Mouse (Mus musculus): ENCODE measurements around the gene Slc16a12. TPM values are rescaled to one million over a fixed set of nuclear protein-coding genes. Genes with fewer than 3 reads are reported as not detected.

The Slc16a12 gene
- polyA plus RNA-seq, 1 experiment from 2014 or later = 10.6 TPM

- Histone ChIP-seq H3K9me3 (replicated peaks; ENCODE audit: control insufficient read depth, low read length) (no peaks in the 10 kb centered on the region), H3K36me3 (ENCODE audit: control insufficient read depth, insufficient read depth) (no peaks in the 10 kb centered on the region), H3K4me1 (ENCODE audit: control insufficient read depth, insufficient read depth, low read length) (no peaks in the 10 kb centered on the region), H3K9ac (ENCODE audit: low read length) (no peak overlapping the region), H3K4me2 (ENCODE audit: low read depth, low read length) (no peak overlapping the region), H3K27ac (ENCODE audit: low read length) (no peak overlapping the region), H3K4me3 (ENCODE audit: low read length) (no peak overlapping the region), H3K27me3 (ENCODE audit: control insufficient read depth, insufficient read depth, low read length) (no peaks in the 10 kb centered on the region)
- no peak for ATAC-seq (replicated peaks; ENCODE audit: extremely low read depth, insufficient read depth, low FRiP score)
These were observed 27.0 kb downstream of the Slc16a12 start for GRCm38 (mm10) chr19:34720130-34720529.

- 88% methylated on average over 5 of the region's 5 CpGs for WGBS
- no peaks in the 10 kb centered on the region for H3K4me1 ChIP-seq (ENCODE audit: control insufficient read depth, insufficient read depth, low read length)
- no peaks in the 10 kb centered on the region for H3K9me3 ChIP-seq (replicated peaks; ENCODE audit: control insufficient read depth, low read length)
- no peak overlapping the region for H3K4me3 ChIP-seq (ENCODE audit: low read length)
- no peak overlapping the region for H3K27ac ChIP-seq (ENCODE audit: low read length)
- H3K36me3 ChIP-seq (ENCODE audit: control insufficient read depth, insufficient read depth) = no peaks in the 10 kb centered on the region
- H3K4me2 ChIP-seq (ENCODE audit: low read depth, low read length) = no peak overlapping the region
- no peak for ATAC-seq (replicated peaks; ENCODE audit: extremely low read depth, insufficient read depth, low FRiP score)
- no peaks in the 10 kb centered on the region for H3K27me3 ChIP-seq (ENCODE audit: control insufficient read depth, insufficient read depth, low read length)
- no peak overlapping the region for H3K9ac ChIP-seq (ENCODE audit: low read length)
These were observed 28.1 kb downstream of the Slc16a12 start for GRCm38 (mm10) chr19:34718963-34719362.

GRCm38 (mm10) chr19:34718478-34718877 is 28.6 kb downstream of the Slc16a12 start:
- no peaks in the 10 kb centered on the region for H3K9me3 ChIP-seq (replicated peaks; ENCODE audit: control insufficient read depth, low read length)
- H3K4me3 ChIP-seq (ENCODE audit: low read length) = no peak overlapping the region
- no peak overlapping the region for H3K4me2 ChIP-seq (ENCODE audit: low read depth, low read length)
- no peaks in the 10 kb centered on the region for H3K4me1 ChIP-seq (ENCODE audit: control insufficient read depth, insufficient read depth, low read length)
- H3K27ac ChIP-seq (ENCODE audit: low read length) = no peak overlapping the region
- ATAC-seq (replicated peaks; ENCODE audit: extremely low read depth, insufficient read depth, low FRiP score) = no peak
- no peaks in the 10 kb centered on the region for H3K27me3 ChIP-seq (ENCODE audit: control insufficient read depth, insufficient read depth, low read length)
- WGBS = 55% methylated on average over 2 of the region's 2 CpGs
- H3K36me3 ChIP-seq (ENCODE audit: control insufficient read depth, insufficient read depth) = no peaks in the 10 kb centered on the region
- H3K9ac ChIP-seq (ENCODE audit: low read length) = no peak overlapping the region

GRCm38 (mm10) chr19:34715895-34716294 is 31.2 kb downstream of the Slc16a12 start:
- Histone ChIP-seq H3K9me3 (replicated peaks; ENCODE audit: control insufficient read depth, low read length) (no peaks in the 10 kb centered on the region), H3K4me1 (ENCODE audit: control insufficient read depth, insufficient read depth, low read length) (no peaks in the 10 kb centered on the region), H3K4me2 (ENCODE audit: low read depth, low read length) (no peak overlapping the region), H3K27ac (ENCODE audit: low read length) (no peak overlapping the region), H3K27me3 (ENCODE audit: control insufficient read depth, insufficient read depth, low read length) (no peaks in the 10 kb centered on the region), H3K36me3 (ENCODE audit: control insufficient read depth, insufficient read depth) (no peaks in the 10 kb centered on the region), H3K4me3 (ENCODE audit: low read length) (no peak overlapping the region), H3K9ac (ENCODE audit: low read length) (no peak overlapping the region)
- WGBS = 70% methylated on average over 1 of the region's 1 CpGs
- no peak for ATAC-seq (replicated peaks; ENCODE audit: extremely low read depth, insufficient read depth, low FRiP score)

- H3K9ac ChIP-seq (ENCODE audit: low read length) = no peak overlapping the region
- H3K27me3 ChIP-seq (ENCODE audit: control insufficient read depth, insufficient read depth, low read length) = no peaks in the 10 kb centered on the region
- H3K4me2 ChIP-seq (ENCODE audit: low read depth, low read length) = no peak overlapping the region
- H3K27ac ChIP-seq (ENCODE audit: low read length) = no peak overlapping the region
- 77% methylated on average over 5 of the region's 5 CpGs for WGBS
- H3K4me1 ChIP-seq (ENCODE audit: control insufficient read depth, insufficient read depth, low read length) = no peaks in the 10 kb centered on the region
- ATAC-seq (replicated peaks; ENCODE audit: extremely low read depth, insufficient read depth, low FRiP score) = no peak
- H3K36me3 ChIP-seq (ENCODE audit: control insufficient read depth, insufficient read depth) = no peaks in the 10 kb centered on the region
- H3K9me3 ChIP-seq (replicated peaks; ENCODE audit: control insufficient read depth, low read length) = no peaks in the 10 kb centered on the region
- no peak overlapping the region for H3K4me3 ChIP-seq (ENCODE audit: low read length)
These were observed 32.8 kb downstream of the Slc16a12 start for GRCm38 (mm10) chr19:34714250-34714666.

GRCm38 (mm10) chr19:34712050-34712449 is 35.0 kb downstream of the Slc16a12 start:
- WGBS = 65% methylated on average over 2 of the region's 2 CpGs
- Histone ChIP-seq H3K36me3 (ENCODE audit: control insufficient read depth, insufficient read depth) (no peaks in the 10 kb centered on the region), H3K4me2 (ENCODE audit: low read depth, low read length) (no peak overlapping the region), H3K27me3 (ENCODE audit: control insufficient read depth, insufficient read depth, low read length) (no peaks in the 10 kb centered on the region), H3K4me3 (ENCODE audit: low read length) (no peak overlapping the region), H3K27ac (ENCODE audit: low read length) (no peak overlapping the region), H3K4me1 (ENCODE audit: control insufficient read depth, insufficient read depth, low read length) (no peaks in the 10 kb centered on the region), H3K9me3 (replicated peaks; ENCODE audit: control insufficient read depth, low read length) (no peaks in the 10 kb centered on the region), H3K9ac (ENCODE audit: low read length) (no peak overlapping the region)
- no peak for ATAC-seq (replicated peaks; ENCODE audit: extremely low read depth, insufficient read depth, low FRiP score)

- no peak for ATAC-seq (replicated peaks; ENCODE audit: extremely low read depth, insufficient read depth, low FRiP score)
- no peak overlapping the region for H3K9ac ChIP-seq (ENCODE audit: low read length)
- no peaks in the 10 kb centered on the region for H3K27me3 ChIP-seq (ENCODE audit: control insufficient read depth, insufficient read depth, low read length)
- peaks cover 5% of the 10 kb centered on the region; the same call in 1 of the 2 replicates for H3K4me1 ChIP-seq (ENCODE audit: control insufficient read depth, insufficient read depth, low read length)
- no peak overlapping the region for H3K4me2 ChIP-seq (ENCODE audit: low read depth, low read length)
- no peak overlapping the region for H3K4me3 ChIP-seq (ENCODE audit: low read length)
- WGBS = 83% methylated on average over 2 of the region's 2 CpGs
- no peaks in the 10 kb centered on the region for H3K36me3 ChIP-seq (ENCODE audit: control insufficient read depth, insufficient read depth)
- no peak overlapping the region for H3K27ac ChIP-seq (ENCODE audit: low read length)
- H3K9me3 ChIP-seq (replicated peaks; ENCODE audit: control insufficient read depth, low read length) = no peaks in the 10 kb centered on the region
These were observed 38.9 kb downstream of the Slc16a12 start for GRCm38 (mm10) chr19:34708221-34708620.

GRCm38 (mm10) chr19:34707571-34707970 is 39.5 kb downstream of the Slc16a12 start:
- no peaks in the 10 kb centered on the region for H3K9me3 ChIP-seq (replicated peaks; ENCODE audit: control insufficient read depth, low read length)
- H3K27me3 ChIP-seq (ENCODE audit: control insufficient read depth, insufficient read depth, low read length) = no peaks in the 10 kb centered on the region
- H3K36me3 ChIP-seq (ENCODE audit: control insufficient read depth, insufficient read depth) = no peaks in the 10 kb centered on the region
- no peak overlapping the region for H3K27ac ChIP-seq (ENCODE audit: low read length)
- no peak overlapping the region for H3K4me3 ChIP-seq (ENCODE audit: low read length)
- no peak overlapping the region for H3K9ac ChIP-seq (ENCODE audit: low read length)
- peaks cover 5% of the 10 kb centered on the region; the same call in 1 of the 2 replicates for H3K4me1 ChIP-seq (ENCODE audit: control insufficient read depth, insufficient read depth, low read length)
- H3K4me2 ChIP-seq (ENCODE audit: low read depth, low read length) = no peak overlapping the region
- no peak for ATAC-seq (replicated peaks; ENCODE audit: extremely low read depth, insufficient read depth, low FRiP score)
- 64% methylated on average over 2 of the region's 2 CpGs for WGBS

GRCm38 (mm10) chr19:34706261-34706660 is 40.8 kb downstream of the Slc16a12 start:
- ATAC-seq (replicated peaks; ENCODE audit: extremely low read depth, insufficient read depth, low FRiP score) = no peak
- Histone ChIP-seq H3K4me3 (ENCODE audit: low read length) (no peak overlapping the region), H3K9ac (ENCODE audit: low read length) (no peak overlapping the region), H3K27ac (ENCODE audit: low read length) (peak overlapping the region; percentile 53; the same call in 1 of the 2 replicates), H3K27me3 (ENCODE audit: control insufficient read depth, insufficient read depth, low read length) (no peaks in the 10 kb centered on the region), H3K4me1 (ENCODE audit: control insufficient read depth, insufficient read depth, low read length) (peaks cover 5% of the 10 kb centered on the region; the same call in 1 of the 2 replicates), H3K9me3 (replicated peaks; ENCODE audit: control insufficient read depth, low read length) (no peaks in the 10 kb centered on the region), H3K4me2 (ENCODE audit: low read depth, low read length) (peak overlapping the region; percentile 31; the same call in 1 of the 2 replicates), H3K36me3 (ENCODE audit: control insufficient read depth, insufficient read depth) (no peaks in the 10 kb centered on the region)
- WGBS = 24% methylated on average over 6 of the region's 6 CpGs
